Mouse (Mus musculus) heart, embryonic 14.5 days (tissue): ENCODE measurements at regions not wholly inside any gene's neighbourhood (a gene's known extent, or its start where the extent isn't known, plus 50 kb on each side); places are given as distances from the start of the nearest gene placed in this dataset.

ENCODE experiments used
- ATAC-seq: fragments of 200-750 bp; cut with Nextera tagmentation; 2 replicates; pipeline ENCODE4 v1.8.0; 2017; ENCODE audit warnings: low read depth, moderate TSS enrichment; ENCODE audit not compliant: insufficient number of reproducible peaks, insufficient read depth, low FRiP score
- H3K27ac ChIP-seq, 2 experiments: fragments of 200-500 bp in 1 of 2; fragments of 300-500 bp in 1 of 2; sonication (generic) in 1 of 2; replicated peaks in 1 of 2; 2 replicates each; pipeline ENCODE4 v1.5.1; 2012 to 2014; ENCODE audit warnings: low read depth in 2 of 2, low read length in 2 of 2, control low read depth in 1 of 2, mild to moderate bottlenecking in 1 of 2, mixed read lengths in 1 of 2; ENCODE audit not compliant: control insufficient read depth in 1 of 2, insufficient read depth in 1 of 2
- H3K27me3 ChIP-seq: fragments of 300-500 bp; sonication (generic); 2 replicates; pipeline ENCODE4 v1.6.1; 2014; ENCODE audit warnings: mild to moderate bottlenecking, low read length, control low read depth; ENCODE audit not compliant: control insufficient read depth, insufficient read depth
- H3K36me3 ChIP-seq: fragments of 300-500 bp; sonication (generic); 2 replicates; pipeline ENCODE4 v1.6.1; 2014; ENCODE audit warnings: mild to moderate bottlenecking, control low read depth, low read length, mixed read lengths; ENCODE audit not compliant: control insufficient read depth, insufficient read depth
- H3K4me1 ChIP-seq, 2 experiments: fragments of 200-500 bp in 1 of 2; fragments of 300-500 bp in 1 of 2; sonication (generic) in 1 of 2; 2 replicates each; pipeline ENCODE4 v1.6.1; 2012 to 2014; ENCODE audit warnings: low read length in 2 of 2, control low read depth in 1 of 2, mixed read lengths in 1 of 2; ENCODE audit not compliant: control insufficient read depth in 2 of 2, insufficient read depth in 2 of 2
- H3K4me2 ChIP-seq: fragments of 300-500 bp; sonication (generic); 2 replicates; pipeline ENCODE4 v1.6.1; 2014; ENCODE audit warnings: mild to moderate bottlenecking, low read length
- H3K4me3 ChIP-seq, 2 experiments: fragments of 200-500 bp in 1 of 2; fragments of 300-500 bp in 1 of 2; sonication (generic) in 1 of 2; 2 replicates each; pipeline ENCODE4 v1.5.1; 2012 to 2014; ENCODE audit warnings: low read length in 2 of 2, mild to moderate bottlenecking in 2 of 2, control low read depth in 1 of 2, low read depth in 1 of 2, moderate library complexity in 1 of 2; ENCODE audit not compliant: control insufficient read depth in 1 of 2, insufficient read depth in 1 of 2
- H3K9ac ChIP-seq: fragments of 300-500 bp; sonication (generic); 2 replicates; pipeline ENCODE4 v1.6.1; 2014; ENCODE audit warnings: mild to moderate bottlenecking, low read length
- H3K9me3 ChIP-seq: fragments of 300-500 bp; sonication (generic); 2 replicates; pipeline ENCODE4 v1.6.1; 2016; ENCODE audit warnings: low read length, control low read depth; ENCODE audit not compliant: control insufficient read depth
- WGBS: fragments of 180-500 bp; shearing (Covaris S2); extraction: QIAGEN DNeasy Blood & Tissue Kit; methylation state at CpG from one replicate; pipeline ENCODE4 v1.1.7; 2014; 5-methylcytosine and 5-hydroxymethylcytosine counted together

- H3K9ac ChIP-seq = no peak overlapping the region
- no peak overlapping the region for H3K4me2 ChIP-seq
- ATAC-seq = no peak
- peaks cover 26% of the 10 kb centered on the region for H3K27me3 ChIP-seq
- H3K9me3 ChIP-seq = peaks cover 5% of the 10 kb centered on the region
- H3K4me3 ChIP-seq = no peak overlapping the region
- 60% methylated on average over 8 of the region's 8 CpGs for WGBS
- H3K36me3 ChIP-seq = no peaks in the 10 kb centered on the region
- H3K4me1 ChIP-seq = peaks cover 10 to 18% of the 10 kb centered on the region in 2 experiments
- no peak overlapping the region for H3K27ac ChIP-seq
Measured at GRCm38 (mm10) chr13:97409291-97409780, 168.4 kb downstream of the Enc1 start.

GRCm38 (mm10) chr13:97408414-97409290 lies 167.7 kb downstream of the Enc1 start:
- ATAC-seq = no peak
- Histone ChIP-seq H3K4me2 (peak overlapping the region; percentile 3; the same call in 1 of the 2 replicates), H3K36me3 (no peaks in the 10 kb centered on the region), H3K9ac (no peak overlapping the region), H3K9me3 (peaks cover 5% of the 10 kb centered on the region), H3K4me3 (no peak overlapping the region), H3K4me1 (peaks cover 10 to 18% of the 10 kb centered on the region in 2 experiments), H3K27ac (no peak overlapping the region), H3K27me3 (peaks cover 28% of the 10 kb centered on the region)
- WGBS = 50% methylated on average over 22 of the region's 22 CpGs

- WGBS = 71% methylated on average over 2 of the region's 2 CpGs
- H3K27ac ChIP-seq = no peak overlapping the region
- peaks cover 5% of the 10 kb centered on the region for H3K9me3 ChIP-seq
- no peak overlapping the region for H3K4me3 ChIP-seq
- no peaks in the 10 kb centered on the region for H3K36me3 ChIP-seq
- H3K4me2 ChIP-seq = no peak overlapping the region
- peaks cover 28% of the 10 kb centered on the region for H3K27me3 ChIP-seq
- ATAC-seq = no peak
- H3K9ac ChIP-seq = no peak overlapping the region
- peaks cover 10 to 18% of the 10 kb centered on the region in 2 experiments for H3K4me1 ChIP-seq
Measured at GRCm38 (mm10) chr13:97407773-97408172, 166.9 kb downstream of the Enc1 start.

GRCm38 (mm10) chr13:97406678-97407077 lies 165.8 kb downstream of the Enc1 start:
- H3K9me3 ChIP-seq = peaks cover 5% of the 10 kb centered on the region
- WGBS = 55% methylated on average over 7 of the region's 7 CpGs
- no peak for ATAC-seq

GRCm38 (mm10) chr13:97402164-97402761 lies 161.4 kb downstream of the Enc1 start:
- peaks cover 5% of the 10 kb centered on the region for H3K9me3 ChIP-seq
- ATAC-seq = no peak
- WGBS = 89% methylated on average over 10 of the region's 10 CpGs
- no peak overlapping the region for H3K9ac ChIP-seq
- H3K4me2 ChIP-seq = no peak overlapping the region
- no peaks in the 10 kb centered on the region; a peak in 1 of 4 replicates for H3K4me1 ChIP-seq
- peaks cover 22% of the 10 kb centered on the region for H3K27me3 ChIP-seq
- H3K27ac ChIP-seq = no peak overlapping the region
- H3K4me3 ChIP-seq = no peak overlapping the region
- no peaks in the 10 kb centered on the region for H3K36me3 ChIP-seq

More at GRCm38 (mm10) chr13:97406678-97407077, 165.8 kb downstream of the Enc1 start:
- Histone ChIP-seq H3K9ac (no peak overlapping the region), H3K27me3 (peaks cover 26% of the 10 kb centered on the region), H3K27ac (no peak overlapping the region), H3K4me1 (peaks cover 10 to 18% of the 10 kb centered on the region in 2 experiments), H3K4me3 (no peak overlapping the region), H3K4me2 (no peak overlapping the region), H3K36me3 (no peaks in the 10 kb centered on the region)

DNA sequence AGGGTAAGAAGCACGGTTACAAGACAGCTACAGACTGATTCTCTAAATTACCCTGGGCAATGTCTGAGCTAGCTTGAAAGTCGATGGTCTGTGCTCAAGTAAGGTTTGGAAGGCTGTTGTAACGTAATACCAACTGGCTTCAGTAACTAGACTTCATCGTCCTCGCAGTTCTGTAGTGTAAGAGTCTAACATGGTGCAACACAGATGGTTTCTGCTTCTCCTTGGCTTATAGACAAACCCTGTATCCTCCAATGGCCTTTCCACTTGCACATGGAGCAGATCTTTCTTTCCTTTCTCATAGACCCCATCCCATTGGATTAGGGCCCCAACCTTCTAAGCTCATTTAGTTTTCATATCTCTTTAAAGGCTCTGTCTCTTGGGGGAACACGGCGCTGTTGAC lies 160.7 kb downstream of the Enc1 start:
- Histone ChIP-seq H3K4me3 (no peak overlapping the region), H3K27me3 (peaks cover 17% of the 10 kb centered on the region), H3K27ac (no peak overlapping the region), H3K4me1 (no peaks in the 10 kb centered on the region; a peak in 1 of 4 replicates), H3K9me3 (peaks cover 5% of the 10 kb centered on the region), H3K9ac (no peak overlapping the region), H3K4me2 (no peak overlapping the region), H3K36me3 (no peaks in the 10 kb centered on the region)
- 85% methylated on average over 7 of the region's 7 CpGs for WGBS
- no peak for ATAC-seq

DNA sequence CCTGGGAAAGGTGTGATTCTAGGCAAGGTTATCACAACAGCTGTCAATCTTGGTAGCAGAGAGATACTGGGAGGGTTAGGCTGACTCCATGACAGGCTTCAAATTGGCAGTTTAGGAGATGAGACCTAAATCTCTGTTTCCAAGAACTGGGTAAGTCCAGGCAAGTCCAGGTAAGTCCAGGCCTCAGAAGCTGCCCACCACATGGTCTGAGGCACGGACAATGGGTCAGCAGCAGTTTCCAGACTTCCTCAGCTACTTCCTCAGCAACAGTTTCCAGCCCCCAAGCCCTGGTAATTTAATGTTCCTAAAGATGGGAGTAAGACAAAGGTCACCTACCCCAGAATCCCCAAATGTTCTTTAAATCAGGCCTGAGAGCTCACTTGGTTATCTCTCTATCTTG lies 157.1 kb downstream of the Enc1 start:
- ATAC-seq = no peak
- 64% methylated on average over 1 of the region's 1 CpGs for WGBS
- no peak overlapping the region for H3K9ac ChIP-seq
- no peak overlapping the region for H3K27ac ChIP-seq
- H3K4me3 ChIP-seq = no peak overlapping the region
- no peaks in the 10 kb centered on the region for H3K4me1 ChIP-seq
- no peaks in the 10 kb centered on the region for H3K36me3 ChIP-seq
- no peak overlapping the region for H3K4me2 ChIP-seq
- peaks cover 14% of the 10 kb centered on the region; the same call in 1 of the 2 replicates for H3K27me3 ChIP-seq
- no peaks in the 10 kb centered on the region for H3K9me3 ChIP-seq
